Mouse (Mus musculus): ENCODE measurements around the gene Vta1. TPM values are rescaled to one million over a fixed set of nuclear protein-coding genes. Genes with fewer than 3 reads are reported as not detected.

Gene Vta1
- polyA plus RNA-seq, 1 experiment from 2014 or later = 116 TPM

DNA sequence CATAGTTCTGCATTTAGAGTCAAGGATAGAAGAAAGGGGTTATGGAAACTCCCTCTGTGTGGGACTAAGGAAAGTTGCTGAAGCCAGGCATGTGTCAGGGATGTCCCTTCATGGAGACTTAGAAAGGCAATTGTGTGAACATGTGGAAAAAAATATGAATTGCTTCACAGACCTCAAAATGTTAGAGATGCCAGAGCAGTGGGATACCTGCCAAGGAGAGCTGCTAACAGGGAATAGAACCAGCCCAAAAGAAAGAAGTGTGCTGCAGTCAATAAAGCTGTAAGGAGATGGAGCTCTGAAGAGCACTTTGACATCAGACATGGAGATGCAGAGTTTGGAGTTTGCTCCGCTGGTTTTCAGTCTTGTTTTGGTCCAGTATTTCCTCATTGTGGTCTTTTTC lies 86.2 kb downstream of the Vta1 start:
- WGBS (ENCODE audit: missing documents) = 100% methylated on average over 1 of the region's 1 CpGs
- Histone ChIP-seq H3K4me3 (ENCODE audit: inconsistent target) (no peak overlapping the region), H3K79me2 (ENCODE audit: inconsistent target) (no peaks in the 10 kb centered on the region), H3K36me3 (ENCODE audit: inconsistent target) (no peaks in the 10 kb centered on the region), H3K27ac (no peak overlapping the region)

DNA sequence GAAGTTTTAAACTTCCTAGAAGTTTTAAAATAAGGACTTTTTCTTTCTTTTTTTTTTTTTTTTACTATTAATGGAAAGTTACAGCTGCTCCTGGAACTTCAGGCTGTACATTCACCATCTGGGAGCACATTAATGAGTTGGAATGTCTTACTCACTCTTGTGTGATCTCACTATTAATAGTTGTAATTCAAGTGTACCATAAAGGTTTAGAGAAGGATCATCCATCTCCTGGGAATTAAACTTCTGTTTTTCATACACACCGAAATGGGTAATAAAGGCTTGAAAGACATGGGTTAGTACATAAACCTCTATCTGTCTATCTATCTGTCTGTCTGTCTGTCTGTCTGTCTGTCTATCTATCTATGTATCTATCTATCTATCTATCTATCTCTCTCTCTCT lies 87.1 kb downstream of the Vta1 start:
- H3K27ac ChIP-seq = no peak overlapping the region
- no peak overlapping the region for H3K4me3 ChIP-seq (ENCODE audit: inconsistent target)
- 86% methylated on average over 1 of the region's 1 CpGs for WGBS (ENCODE audit: missing documents)
- no peaks in the 10 kb centered on the region for H3K36me3 ChIP-seq (ENCODE audit: inconsistent target)
- H3K79me2 ChIP-seq (ENCODE audit: inconsistent target) = no peaks in the 10 kb centered on the region

DNA sequence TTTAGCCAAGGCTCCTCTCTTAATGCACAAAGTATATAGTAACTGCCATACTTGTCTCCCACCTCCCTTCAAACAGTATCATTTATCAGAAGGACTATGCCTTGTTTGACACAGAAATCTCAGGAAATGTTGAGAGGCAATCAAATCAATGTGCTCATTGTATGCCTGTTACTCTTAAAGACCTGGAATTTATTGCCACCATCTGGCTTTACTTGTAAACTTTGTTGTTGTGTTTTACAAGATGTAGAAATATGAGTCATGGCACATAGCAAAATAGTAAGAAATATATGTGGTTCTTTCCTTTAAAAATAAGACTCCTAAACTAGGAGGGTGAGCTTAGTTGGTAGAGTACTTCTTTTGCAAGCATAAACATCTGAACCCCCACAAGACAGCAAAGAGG lies 89.9 kb downstream of the Vta1 start:
- H3K27ac ChIP-seq = no peak overlapping the region
- no peak overlapping the region for H3K4me3 ChIP-seq (ENCODE audit: inconsistent target)
- H3K79me2 ChIP-seq (ENCODE audit: inconsistent target) = no peaks in the 10 kb centered on the region
- H3K36me3 ChIP-seq (ENCODE audit: inconsistent target) = no peaks in the 10 kb centered on the region

DNA sequence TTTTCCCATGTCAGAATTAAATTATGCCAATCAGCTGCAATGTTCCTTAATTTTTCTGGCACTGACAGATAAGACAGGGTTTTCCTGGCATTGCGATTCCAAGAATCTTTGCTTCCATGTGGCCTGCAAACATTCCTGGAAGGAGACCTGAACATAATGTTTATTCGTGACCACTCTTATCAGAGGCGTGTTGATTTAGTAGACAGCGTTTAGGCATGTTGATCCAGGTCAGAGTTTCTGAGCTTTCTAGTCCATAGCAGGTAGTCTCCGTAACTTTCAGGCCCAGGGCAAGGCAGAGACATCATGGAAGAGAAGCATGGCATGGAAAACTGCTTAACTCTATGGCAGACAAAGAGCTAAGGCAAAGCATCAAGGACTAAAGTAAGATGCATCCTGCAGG lies 97.8 kb downstream of the Vta1 start:
- H3K79me2 ChIP-seq (ENCODE audit: inconsistent target) = no peaks in the 10 kb centered on the region
- no peak overlapping the region for H3K27ac ChIP-seq
- no peak overlapping the region for H3K4me3 ChIP-seq (ENCODE audit: inconsistent target)
- no peaks in the 10 kb centered on the region for H3K36me3 ChIP-seq (ENCODE audit: inconsistent target)
- 97% methylated on average over 5 of the region's 5 CpGs for WGBS (ENCODE audit: missing documents)

Other genes starting within 250 kb of the Vta1 start
- 1.8 to 2.7 TPM (median 2.6 TPM) in 3 replicates for gene Adgrg6, start 159.9 kb downstream of the Vta1 start, polyA plus RNA-seq (2018)
- gene Nmbr, start within 50 bp of the Vta1 start, polyA plus RNA-seq (2018) = not detected in 3 replicates
- not detected in 3 replicates for gene Gje1, start 12.7 kb upstream of the Vta1 start, polyA plus RNA-seq (2018)